Comparison of ENCODE assay signal across 12 mouse cellular contexts in the genomic region with DNA sequence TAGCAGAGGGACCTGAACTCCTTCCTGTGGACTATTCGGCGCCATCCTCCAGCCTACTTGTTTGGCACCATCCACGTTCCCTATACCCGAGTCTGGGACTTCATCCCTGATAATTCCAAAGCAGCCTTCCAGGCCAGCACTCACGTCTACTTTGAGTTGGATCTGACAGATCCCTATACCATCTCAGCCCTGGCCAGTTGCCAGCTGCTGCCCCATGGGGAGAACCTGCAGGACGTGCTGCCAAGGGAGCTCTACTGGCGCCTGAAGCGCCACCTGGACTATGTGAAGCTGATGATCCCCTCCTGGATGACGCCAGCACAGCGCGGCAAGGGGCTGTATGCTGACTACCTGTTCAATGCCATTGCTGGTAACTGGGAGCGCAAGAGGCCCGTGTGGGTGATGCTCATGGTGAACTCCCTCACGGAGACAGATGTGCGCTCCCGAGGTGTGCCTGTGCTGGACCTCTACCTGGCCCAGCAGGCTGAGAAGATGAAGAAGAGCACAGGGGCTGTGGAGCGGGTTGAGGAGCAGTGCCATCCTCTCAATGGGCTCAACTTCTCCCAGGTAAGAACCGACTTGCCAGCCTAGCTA. TPM values are rescaled to one million over a fixed set of nuclear protein-coding genes. Genes with fewer than 3 reads are reported as not detected.
DNase-seq lines count a peak whose midpoint lies in the region; ATAC-seq and TF ChIP-seq lines count a peak whose summit lies in the region.
"Had no signal": no experiment of that assay in that cellular context is flagged by ENCODE, and none has a peak within 500 bp of the region (broad histone marks: within the 10 kb centered on the region; RNA-seq: fewer than 3 reads in every experiment).

No protein-coding gene starts in this region.

- H3K9ac ChIP-seq in heart, embryonic 16.5 days (ENCODE audit: low read length): no peak overlapping the region; the same call in 1 of the 2 replicates
- no peak overlapping the region for H3K9ac ChIP-seq in midbrain, embryonic 11.5 days (ENCODE audit: low read length)
- no peak overlapping the region for H3K9ac ChIP-seq in midbrain, postnatal 0 days (replicated peaks; ENCODE audit: low read length, poor library complexity, severe bottlenecking)
- no peak overlapping the region for H3K9ac ChIP-seq in midbrain, embryonic 13.5 days (replicated peaks)

- H3K4me2 ChIP-seq in heart, embryonic 16.5 days (ENCODE audit: low read depth, low read length): peak overlapping the region; percentile 9; the same call in 1 of the 2 replicates
- H3K4me2 ChIP-seq in midbrain, embryonic 11.5 days: peak overlapping the region; percentile 32
- H3K4me2 ChIP-seq in midbrain, postnatal 0 days (ENCODE audit: low read depth, low read length, poor library complexity, severe bottlenecking): no peak overlapping the region
- peak overlapping the region; percentile 3; the same call in 1 of the 2 replicates for H3K4me2 ChIP-seq in midbrain, embryonic 13.5 days (replicated peaks)

- peaks cover 57% of the 10 kb centered on the region for H3K27me3 ChIP-seq in heart, embryonic 16.5 days (ENCODE audit: control insufficient read depth, insufficient read depth, low read length)
- H3K27me3 ChIP-seq in midbrain, embryonic 11.5 days (ENCODE audit: control insufficient read depth, insufficient read depth, low read length): peaks cover 6% of the 10 kb centered on the region
- H3K27me3 ChIP-seq in midbrain, postnatal 0 days (ENCODE audit: insufficient read depth, low read length): peaks cover 34% of the 10 kb centered on the region
- H3K27me3 ChIP-seq in midbrain, embryonic 13.5 days: peaks cover 45% of the 10 kb centered on the region

- no peak for DNase-seq in heart, postnatal 14 days
- peak; percentile 83 for DNase-seq in midbrain, embryonic 11.5 days (ENCODE audit: low spot score, missing footprints)
- DNase-seq in midbrain, postnatal 0 days (ENCODE audit: low spot score): no peak
- peak; percentile 54 for DNase-seq in kidney, adult 9 months
- DNase-seq in frontal cortex, adult 2 months (ENCODE audit: extremely low spot score in 1 of 2, low spot score in 1 of 2): no peak
- DNase-seq: cerebellum, postnatal 25 days; layer of hippocampus, adult 9-11 months; lung, postnatal 14 days; thymus, postnatal 25 days had no signal

- ATAC-seq in heart, embryonic 16.5 days (replicated peaks; ENCODE audit: extremely low read depth, insufficient read depth, low FRiP score): no peak
- no peak for ATAC-seq in midbrain, embryonic 11.5 days (ENCODE audit: low FRiP score)
- no peak for ATAC-seq in midbrain, postnatal 0 days (ENCODE audit: low FRiP score)
- ATAC-seq in midbrain, embryonic 13.5 days: no peak

- no peak overlapping the region for H3K27ac ChIP-seq in heart, embryonic 16.5 days (ENCODE audit: low read length)
- H3K27ac ChIP-seq in midbrain, embryonic 11.5 days (ENCODE audit: low read depth, low read length): peak overlapping the region; percentile 20; the same call in 1 of the 2 replicates
- no peak overlapping the region for H3K27ac ChIP-seq in midbrain, postnatal 0 days (ENCODE audit: low read depth, low read length)
- no peak overlapping the region for H3K27ac ChIP-seq in midbrain, embryonic 13.5 days

- H3K4me3 ChIP-seq in heart, embryonic 16.5 days (ENCODE audit: low read length): no peak overlapping the region
- H3K4me3 ChIP-seq in midbrain, embryonic 11.5 days (ENCODE audit: low read depth, low read length): peak overlapping the region; percentile 3; the same call in 1 of the 2 replicates
- H3K4me3 ChIP-seq in midbrain, postnatal 0 days (ENCODE audit: low read depth, low read length): no peak overlapping the region
- H3K4me3 ChIP-seq in midbrain, embryonic 13.5 days (replicated peaks): no peak overlapping the region
- H3K4me3 ChIP-seq: myocyte had no signal

- no peaks in the 10 kb centered on the region for H3K36me3 ChIP-seq in heart, embryonic 16.5 days (ENCODE audit: control insufficient read depth, insufficient read depth)
- no peaks in the 10 kb centered on the region for H3K36me3 ChIP-seq in midbrain, embryonic 11.5 days (ENCODE audit: control insufficient read depth, insufficient read depth, low read length)
- no peaks in the 10 kb centered on the region for H3K36me3 ChIP-seq in midbrain, postnatal 0 days (ENCODE audit: insufficient read depth, low read length)
- H3K36me3 ChIP-seq in midbrain, embryonic 13.5 days: no peaks in the 10 kb centered on the region

- no peak for TF ChIP-seq CTCF in midbrain, postnatal 0 days (IDR thresholded peaks at IDR 0.05)

- WGBS in heart, embryonic 16.5 days: 73% methylated on average over 18 of the region's 18 CpGs
- 56% methylated on average over 18 of the region's 18 CpGs for WGBS in midbrain, embryonic 11.5 days
- WGBS in midbrain, postnatal 0 days: 59% methylated on average over 18 of the region's 18 CpGs
- 60% methylated on average over 18 of the region's 18 CpGs for WGBS in midbrain, embryonic 13.5 days

- H3K9me3 ChIP-seq in heart, embryonic 16.5 days (replicated peaks; ENCODE audit: control insufficient read depth, low read length): no peaks in the 10 kb centered on the region
- no peaks in the 10 kb centered on the region for H3K9me3 ChIP-seq in midbrain, embryonic 11.5 days (ENCODE audit: control insufficient read depth, low read length)
- no peaks in the 10 kb centered on the region for H3K9me3 ChIP-seq in midbrain, postnatal 0 days (ENCODE audit: low read length)
- H3K9me3 ChIP-seq in midbrain, embryonic 13.5 days: no peaks in the 10 kb centered on the region

- H3K4me1 ChIP-seq in heart, embryonic 16.5 days (ENCODE audit: control insufficient read depth, insufficient read depth, low read length): peaks cover 34% of the 10 kb centered on the region
- peaks cover 23% of the 10 kb centered on the region for H3K4me1 ChIP-seq in midbrain, embryonic 11.5 days (ENCODE audit: control insufficient read depth, insufficient read depth, low read length)
- 0 out of 2 replicates have a peak, but pooled peaks cover 4% of the 10 kb centered on the region for H3K4me1 ChIP-seq in midbrain, postnatal 0 days (ENCODE audit: insufficient read depth, low read length)
- H3K4me1 ChIP-seq in midbrain, embryonic 13.5 days (replicated peaks): peaks cover 36% of the 10 kb centered on the region

- intact Hi-C loops in heart, postnatal 14 days (cut with DNase I): loop anchor here (5.0 kb wide), 3 partner anchors 33 to 63 kb away; no protein-coding TSS in a partner anchor

RNA-seq across cellular contexts. Expression of a gene that starts 2.5 kb away (rescaled TPM):
- polyA plus RNA-seq in heart, embryonic 16.5 days (2015; fragmentation: Nextera tagmentation; extraction: Ambion mirVana): 2.8 and 3.4 TPM in 2 replicates
- 10 to 100 TPM; 42.2 to 50.0 TPM for total RNA-seq in heart, postnatal 14 days (2021)
- polyA plus RNA-seq in midbrain, embryonic 11.5 days (2014; fragmentation: Nextera tagmentation; extraction: Ambion mirVana): 2.1 and 2.2 TPM in 2 replicates
- total RNA-seq in midbrain, postnatal 0 days (2014; rRNA removed): 1.8 and 2.0 TPM in 2 replicates
- 0.48 and 0.54 TPM in 2 replicates for polyA plus RNA-seq in midbrain, postnatal 0 days (2015; fragmentation: Nextera tagmentation; extraction: Ambion mirVana)
- 0.61 and 0.83 TPM in 2 replicates for polyA plus RNA-seq in midbrain, embryonic 13.5 days (2015; fragmentation: Nextera tagmentation; extraction: Ambion mirVana)
- polyA plus RNA-seq in frontal cortex, adult 2 months (2012; rRNA removed): 0.99 and 1.8 TPM in 2 replicates

Comparison
In these comparisons a context has a peak if more than half of its experiments do, and no peak if none do; other contexts are left out.
1. DNase-seq: peak in midbrain, embryonic 11.5 days (single experiment) and kidney, adult 9 months (single experiment); none in heart, postnatal 14 days (0 of 2), midbrain, postnatal 0 days (single experiment) and frontal cortex, adult 2 months (0 of 2).